Mouse (Mus musculus) megakaryocyte, embryonic 14.5 days (primary cell): ENCODE data around the gene Tmem120a.

Experiments
- FLI1 ChIP-seq: IDR thresholded peaks from 2 replicates; pipeline ENCODE4 v1.6.1; 2012; ENCODE audit warnings: low read length, inconsistent platforms, mixed read lengths
- GATA1 ChIP-seq: IDR thresholded peaks from 3 replicates; pipeline ENCODE4 v1.6.1; 2012; ENCODE audit warnings: mixed read lengths, low read length, inconsistent platforms, borderline replicate concordance

GRCm38 (mm10) chr5:135782901-135783300, 38.7 kb upstream of the Tmem120a start:
- TF ChIP-seq GATA1 (no peak), FLI1 (no peak)
